Mouse (Mus musculus): ENCODE measurements around the gene D17Wsu92e.

GRCm38 (mm10) chr17:27771616-27772015, 48.8 kb downstream of the D17Wsu92e start:
- no peak for TF ChIP-seq CTCF (IDR thresholded peaks at IDR 0.05; ENCODE audit: low read depth)
- no peak for TF ChIP-seq EP300 (IDR thresholded peaks at IDR 0.05; ENCODE audit: low read depth)

Measured in liver, embryonic 14.5 days (tissue).